Mouse (Mus musculus) left cerebral cortex, adult 11 months (tissue): ENCODE data around the gene Mllt3.

ENCODE experiments used
- DNase-seq: peaks from one replicate; pipeline ENCODE4 v3.0.0; 2022; ENCODE audit warnings: low spot score

The Mllt3 gene

DNA sequence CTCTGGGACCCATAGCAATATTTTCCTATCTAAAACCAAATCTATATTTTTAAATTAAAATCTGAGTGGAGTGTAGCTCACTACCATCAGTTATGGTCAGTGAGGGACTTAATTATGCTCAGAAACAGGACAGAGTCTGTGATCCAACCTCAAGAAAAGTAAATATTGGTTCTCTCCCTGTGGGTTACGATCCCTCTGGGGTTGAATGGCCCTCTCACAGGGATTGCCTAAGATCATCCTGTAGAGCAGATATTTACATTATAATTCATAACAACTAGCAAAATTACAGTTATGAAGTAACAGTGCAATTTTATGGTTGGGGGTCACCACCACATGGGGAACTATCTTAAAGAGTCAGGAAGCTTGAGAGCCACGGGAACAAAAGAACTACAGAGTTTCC is 152.9 kb downstream of the Mllt3 start:
- DNase-seq = no peak

DNA sequence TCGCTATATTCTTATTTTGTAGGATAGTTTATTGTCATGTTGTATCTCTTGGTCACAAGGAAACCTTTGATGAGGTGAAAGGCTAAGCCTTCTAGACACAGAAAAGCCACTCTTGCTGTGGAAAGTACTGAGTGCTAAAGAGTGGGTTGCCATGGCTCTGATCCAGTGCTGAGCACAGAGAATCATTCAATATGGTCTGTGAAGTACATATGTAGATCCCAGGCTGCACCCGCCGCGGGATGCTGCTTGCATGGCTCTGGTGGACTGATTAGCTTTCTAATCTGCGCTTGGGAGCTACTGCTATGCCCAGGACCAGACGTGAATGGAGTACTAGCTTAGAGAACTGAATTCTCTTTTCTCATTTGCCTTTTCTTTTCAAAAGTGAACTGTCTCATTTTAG is 154.5 kb downstream of the Mllt3 start:
- no peak for DNase-seq

DNA sequence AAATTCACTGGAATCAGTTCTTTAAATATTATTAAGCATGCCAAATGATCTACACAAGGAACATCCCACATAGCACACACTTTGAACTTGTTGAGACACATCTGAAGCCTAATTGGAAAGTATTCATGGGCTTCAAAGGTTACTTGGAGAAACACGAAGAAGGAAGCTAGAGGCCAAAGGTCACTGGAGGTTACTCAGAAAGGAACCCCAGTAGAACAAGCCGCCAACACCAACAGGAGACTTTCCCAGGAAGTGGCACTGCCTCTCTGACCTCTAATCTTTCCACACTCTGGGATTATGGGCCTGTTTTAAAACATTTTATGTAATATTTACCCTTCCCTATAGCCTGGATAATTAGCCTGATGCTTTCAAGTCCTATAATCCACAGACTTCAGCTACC is 162.6 kb downstream of the Mllt3 start:
- no peak for DNase-seq

DNA sequence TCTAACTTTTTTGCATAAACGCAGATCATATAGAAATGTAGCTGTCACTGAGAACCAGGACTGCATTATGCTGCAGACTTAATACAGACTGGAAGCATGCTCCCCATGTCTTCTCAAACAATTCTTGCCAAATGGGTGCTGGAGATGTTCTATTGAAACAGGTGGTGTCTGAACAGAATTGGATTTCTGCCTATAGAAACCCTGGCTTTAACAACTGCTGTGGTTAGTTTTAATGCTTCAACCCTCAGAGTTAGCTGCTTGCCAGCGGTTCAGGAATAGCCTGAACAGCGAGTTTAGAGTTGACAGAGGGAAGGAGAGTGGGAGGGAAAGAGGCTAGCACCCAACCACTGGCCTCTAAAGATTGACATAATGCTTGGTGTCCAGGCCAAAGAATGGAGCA is 166.6 kb downstream of the Mllt3 start:
- DNase-seq = peak; percentile 8

DNA sequence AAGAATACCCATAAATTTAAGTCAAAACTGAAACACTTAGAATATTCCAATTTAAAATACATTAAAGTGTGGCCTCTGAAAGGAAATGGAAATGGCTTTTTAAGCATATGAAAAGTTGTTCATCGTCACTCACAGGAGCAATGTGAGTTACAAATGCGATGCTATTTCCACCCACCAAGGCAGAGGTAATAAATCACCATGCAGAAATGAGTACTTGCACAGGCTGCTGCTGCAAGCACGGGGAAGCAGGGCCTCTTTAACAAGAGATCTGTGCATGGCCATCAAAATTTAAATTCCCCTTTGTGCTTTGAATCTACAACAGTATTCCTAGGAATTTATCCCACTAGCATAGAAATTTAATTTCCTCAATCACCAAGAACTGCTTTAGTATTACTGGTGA is 167.3 kb downstream of the Mllt3 start:
- DNase-seq = no peak

DNA sequence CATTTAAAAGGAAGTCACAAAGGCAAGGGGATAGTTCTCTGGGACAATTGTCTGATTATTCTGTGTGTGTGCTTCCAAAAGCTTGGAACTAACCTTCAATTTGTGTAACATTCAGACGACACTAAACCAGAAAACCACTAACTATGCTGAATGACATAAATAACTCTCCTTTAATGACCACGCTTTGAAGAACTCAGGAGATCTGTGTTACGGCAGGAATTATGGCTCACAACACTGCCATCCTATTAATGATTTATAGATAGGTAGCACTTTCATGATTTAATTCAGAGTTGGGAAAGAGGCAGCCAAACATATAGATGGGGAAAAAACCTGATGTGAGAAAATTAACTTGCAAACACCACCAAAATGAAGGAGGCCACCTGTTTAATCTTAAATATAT is 168.1 kb downstream of the Mllt3 start:
- DNase-seq = no peak

DNA sequence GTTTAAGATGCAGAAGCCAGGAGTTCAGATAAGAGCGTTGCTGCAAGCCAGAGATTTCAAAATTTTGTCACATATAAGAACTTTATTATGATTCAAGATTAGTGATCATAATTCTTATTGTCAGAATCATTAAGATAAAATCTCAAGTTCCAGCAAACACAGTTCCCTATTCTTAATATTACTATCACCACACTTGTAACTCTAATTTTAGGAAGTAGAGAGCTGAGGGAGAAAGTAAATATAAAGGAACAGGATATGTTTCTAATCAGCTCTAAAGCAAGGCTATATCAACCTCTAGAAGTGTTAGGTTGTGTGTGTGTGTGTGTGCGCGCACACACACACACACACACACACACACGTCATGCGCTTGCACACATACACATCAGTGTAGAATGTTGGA is 170.0 kb downstream of the Mllt3 start:
- no peak for DNase-seq

DNA sequence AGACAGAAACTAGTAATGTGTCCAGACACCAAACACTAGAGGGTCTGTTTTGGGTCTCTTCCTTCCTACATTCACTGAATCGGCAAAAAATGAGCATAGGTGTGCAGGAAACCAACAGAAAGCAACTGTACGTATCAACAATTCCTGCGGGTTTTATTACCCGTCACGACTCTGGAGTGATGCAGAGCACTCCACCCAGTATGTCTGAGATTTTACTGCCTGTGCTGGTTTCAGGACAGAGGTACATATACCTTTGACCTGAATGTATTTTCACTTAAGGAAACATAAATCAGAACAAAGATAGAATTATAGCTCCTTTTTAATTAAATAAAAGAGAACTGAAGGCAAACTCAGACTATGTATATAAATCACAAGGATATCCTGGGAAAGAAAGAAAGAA is 172.4 kb downstream of the Mllt3 start:
- no peak for DNase-seq

DNA sequence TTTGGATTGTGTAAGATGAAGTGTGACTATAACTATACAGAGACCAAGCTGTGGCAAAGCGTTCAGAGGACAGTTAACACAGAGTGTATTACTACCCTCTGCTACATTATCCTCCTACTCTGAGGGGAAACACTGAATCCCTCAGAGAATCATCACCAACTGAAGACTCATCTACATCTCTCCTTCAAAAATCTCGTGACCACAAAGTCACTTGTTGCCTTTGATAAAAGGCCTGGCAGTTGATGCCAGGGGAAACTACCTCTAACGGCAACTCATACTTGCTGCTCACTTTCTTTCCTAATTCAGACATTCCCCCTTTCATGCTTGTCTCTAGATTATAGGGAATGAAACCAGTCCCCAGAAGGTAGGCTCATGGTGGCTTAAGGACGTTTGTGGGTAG is 174.0 kb downstream of the Mllt3 start:
- DNase-seq = no peak

DNA sequence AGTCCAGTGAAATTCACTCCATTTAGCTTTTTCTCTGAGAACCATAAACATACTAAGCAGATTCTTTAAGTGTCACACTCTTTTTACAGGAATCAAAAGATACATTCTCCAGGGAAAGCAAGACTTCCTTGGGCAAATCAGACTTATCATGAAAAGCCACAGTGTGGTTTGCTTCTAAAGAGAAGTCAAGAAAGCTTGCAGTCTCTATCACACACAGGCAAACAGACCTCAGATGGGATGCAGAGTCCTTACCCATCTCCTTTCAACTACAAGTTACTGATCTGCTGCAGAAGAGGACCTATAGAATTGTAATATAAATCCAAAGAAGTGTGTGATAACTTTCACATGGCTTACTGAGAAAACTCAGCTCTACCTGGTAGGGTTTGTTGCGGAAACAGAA is 175.2 kb downstream of the Mllt3 start:
- no peak for DNase-seq

DNA sequence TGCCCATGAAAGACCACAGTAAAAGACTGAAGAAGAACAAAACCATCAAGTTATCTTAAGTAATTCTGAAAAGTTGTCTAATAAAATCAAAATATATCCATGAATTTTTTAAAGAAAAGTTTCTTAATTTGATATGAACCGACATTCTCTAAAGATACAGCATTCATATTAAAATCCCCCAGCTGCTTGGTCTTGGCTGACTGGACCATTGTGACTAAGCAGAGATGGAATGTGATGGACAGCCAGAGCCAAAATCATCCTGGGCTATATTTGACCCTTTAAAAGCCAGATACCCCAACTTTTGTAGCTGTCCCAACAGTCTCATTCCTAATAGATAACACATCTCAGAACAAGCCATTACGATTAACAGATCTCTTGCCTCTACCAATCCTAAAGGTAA is 180.7 kb downstream of the Mllt3 start:
- DNase-seq = no peak

DNA sequence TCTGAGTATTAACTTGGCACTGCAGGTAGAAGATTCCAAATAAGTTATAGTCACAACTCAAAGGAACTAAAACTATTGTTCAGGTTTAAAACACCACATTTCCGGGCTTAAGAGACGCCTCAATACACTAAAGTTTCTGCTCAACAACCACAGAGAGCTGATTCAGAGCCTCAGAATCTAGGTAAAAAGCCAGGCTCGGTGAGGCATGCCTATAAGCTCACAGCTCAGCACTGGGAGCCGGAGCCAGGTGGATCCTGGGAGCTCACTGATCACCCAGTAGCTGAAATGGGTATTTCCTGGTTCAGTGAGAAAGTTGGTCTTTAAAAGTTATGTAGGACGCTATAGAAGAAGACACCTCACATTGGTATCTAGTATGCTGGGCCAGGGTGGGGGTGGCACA is 183.1 kb downstream of the Mllt3 start:
- DNase-seq = no peak

DNA sequence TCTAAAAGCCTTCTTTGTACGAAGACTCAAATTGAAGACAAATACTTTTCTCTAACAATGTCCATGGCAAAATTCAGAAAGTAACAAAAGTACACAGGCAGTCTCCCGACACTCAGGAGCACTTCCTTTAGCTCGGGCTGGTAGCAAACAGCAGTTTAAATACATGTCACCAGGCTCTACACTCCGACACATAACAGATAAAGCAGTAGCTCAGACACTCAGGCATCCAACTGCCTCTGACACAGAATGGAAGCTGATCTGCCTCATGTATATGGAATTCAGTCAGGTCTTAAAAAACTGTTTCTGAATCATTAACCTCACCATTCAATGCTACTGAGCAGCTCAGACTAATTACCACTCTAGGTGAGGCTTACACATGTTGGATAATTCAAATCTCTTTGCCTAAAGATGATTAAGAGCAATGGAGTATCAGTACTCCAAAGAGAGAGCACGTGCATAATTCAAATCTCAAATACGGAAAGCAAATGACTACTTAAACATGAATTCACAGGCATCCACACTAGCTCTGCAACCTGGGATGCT is 188.4 kb downstream of the Mllt3 start:
- DNase-seq = no peak

DNA sequence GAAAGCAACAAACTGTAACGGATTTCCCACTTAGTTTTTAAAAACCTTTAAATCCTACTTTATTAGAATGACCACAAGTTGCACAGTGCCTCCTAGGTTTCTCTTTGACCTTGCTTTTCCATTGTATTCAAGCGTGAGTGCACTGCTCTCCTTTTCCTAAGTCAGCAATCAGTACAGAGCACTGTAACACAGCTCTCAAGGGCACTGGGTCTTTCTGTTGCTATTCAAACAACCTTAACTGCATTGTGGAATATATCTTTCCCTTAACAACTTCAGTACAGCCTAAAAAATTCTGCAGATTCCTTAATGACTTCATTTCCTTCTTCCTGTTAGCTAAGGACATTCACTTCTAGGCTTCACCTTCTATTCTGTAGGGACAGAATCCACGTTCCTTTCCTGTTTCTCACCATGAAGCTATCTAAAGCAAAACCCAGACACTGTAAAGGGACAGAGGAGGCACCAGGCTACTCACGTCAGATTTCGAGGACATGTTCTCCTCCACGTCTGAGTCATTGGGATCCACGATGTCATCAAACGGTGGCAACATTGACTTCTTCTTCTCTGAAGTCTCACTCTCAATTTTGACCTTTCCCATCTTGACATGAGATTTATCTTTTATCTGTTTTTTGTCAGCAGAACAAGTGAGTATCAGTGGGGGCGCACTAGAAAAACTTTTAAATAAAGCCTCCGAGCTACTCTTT is 192.8 kb downstream of the Mllt3 start:
- DNase-seq = no peak

DNA sequence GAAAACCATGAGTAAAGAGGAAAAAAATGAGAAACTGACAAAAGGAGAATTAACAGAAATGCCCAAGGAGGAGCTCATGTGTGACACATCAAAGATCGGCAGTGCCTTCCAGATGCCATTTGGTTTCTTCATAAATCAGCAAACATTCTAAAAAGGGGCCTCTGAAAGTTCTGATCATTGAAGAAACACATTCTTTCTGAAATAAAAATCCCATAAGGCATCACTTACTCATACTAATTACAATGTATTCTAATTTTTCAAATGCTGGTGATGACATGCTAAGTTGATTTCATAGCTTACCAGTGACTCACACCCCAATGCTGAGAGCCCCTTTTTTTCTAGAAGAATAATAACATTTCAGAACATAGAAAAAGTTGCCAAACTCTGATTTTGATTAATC is 194.4 kb downstream of the Mllt3 start:
- DNase-seq = no peak

DNA sequence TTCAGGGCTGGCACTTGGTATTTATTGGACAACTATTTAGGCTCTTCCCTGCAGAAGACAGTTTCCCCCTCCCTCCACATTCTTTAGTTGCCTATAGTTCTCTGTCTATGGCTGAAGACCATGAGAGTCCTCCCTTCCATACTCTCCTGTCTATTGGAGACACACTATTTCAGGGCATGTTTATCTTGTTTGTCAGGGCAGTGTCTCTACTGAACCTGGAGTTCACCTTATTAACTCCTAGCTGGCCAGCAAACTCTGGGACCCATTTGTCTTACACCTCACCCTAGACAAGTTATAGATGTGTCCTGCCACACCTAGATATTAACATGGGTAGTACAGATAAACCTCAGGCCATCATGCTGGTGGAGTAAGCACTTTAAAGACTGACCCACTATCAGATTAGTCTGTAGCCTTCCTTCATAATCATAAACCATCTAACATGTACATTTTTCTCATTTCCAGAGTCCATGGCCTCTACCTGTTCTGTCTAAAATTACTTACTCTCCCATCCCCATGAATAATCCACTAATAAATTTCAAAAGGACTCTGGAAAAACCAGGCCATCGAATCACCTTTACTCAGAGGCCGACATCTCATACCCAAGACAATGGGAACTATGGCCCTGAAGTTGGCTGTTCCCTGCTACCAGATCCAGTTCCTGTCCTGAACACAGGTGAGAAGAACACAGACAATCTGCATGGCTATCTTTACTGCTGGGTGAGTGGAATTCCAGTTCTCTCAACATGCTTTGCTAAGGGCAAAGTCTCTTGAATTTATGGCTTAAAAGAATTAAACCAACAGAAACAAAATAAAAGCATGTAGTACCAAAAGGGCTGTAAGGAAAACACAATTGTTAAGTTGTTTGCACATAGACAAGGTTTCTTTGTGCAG is 195.4 kb downstream of the Mllt3 start:
- no peak for DNase-seq

DNA sequence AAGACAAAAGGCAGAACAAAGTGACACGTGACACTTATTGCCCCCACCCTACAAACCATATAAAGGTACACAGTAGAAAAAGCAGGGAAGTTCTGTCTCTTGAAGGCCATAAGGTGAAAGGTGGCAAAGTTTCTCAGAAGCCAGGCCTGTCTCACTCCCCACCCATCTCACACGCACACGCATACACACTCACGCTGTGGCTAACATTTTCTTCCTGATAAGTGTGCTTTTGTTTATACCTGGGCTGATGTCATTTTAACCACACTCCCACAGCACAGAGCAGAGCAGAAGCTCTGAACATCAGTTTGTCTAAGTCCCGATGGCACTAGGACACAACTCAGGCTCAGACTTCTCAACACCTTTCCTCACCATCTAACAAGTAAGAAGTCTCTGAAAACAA is 196.9 kb downstream of the Mllt3 start:
- DNase-seq = no peak

DNA sequence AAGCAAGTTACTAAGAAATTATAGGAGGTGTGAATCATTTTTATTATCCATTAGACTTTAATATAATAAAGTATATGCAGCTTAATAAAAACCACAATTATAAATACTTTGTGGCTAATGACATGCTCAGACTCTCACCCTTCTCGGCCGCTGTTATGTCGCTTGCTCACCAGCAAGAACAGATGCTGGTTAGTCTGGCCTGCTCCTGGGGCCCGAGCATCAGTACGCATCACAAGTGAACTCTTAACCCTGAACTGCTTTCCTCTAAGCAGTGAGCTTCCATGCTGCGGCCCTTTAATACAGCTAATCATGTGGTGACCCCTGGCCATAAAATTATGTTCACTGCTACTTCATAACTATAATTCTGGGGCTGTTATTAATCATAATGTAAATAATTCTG is 198.0 kb downstream of the Mllt3 start:
- DNase-seq = no peak

DNA sequence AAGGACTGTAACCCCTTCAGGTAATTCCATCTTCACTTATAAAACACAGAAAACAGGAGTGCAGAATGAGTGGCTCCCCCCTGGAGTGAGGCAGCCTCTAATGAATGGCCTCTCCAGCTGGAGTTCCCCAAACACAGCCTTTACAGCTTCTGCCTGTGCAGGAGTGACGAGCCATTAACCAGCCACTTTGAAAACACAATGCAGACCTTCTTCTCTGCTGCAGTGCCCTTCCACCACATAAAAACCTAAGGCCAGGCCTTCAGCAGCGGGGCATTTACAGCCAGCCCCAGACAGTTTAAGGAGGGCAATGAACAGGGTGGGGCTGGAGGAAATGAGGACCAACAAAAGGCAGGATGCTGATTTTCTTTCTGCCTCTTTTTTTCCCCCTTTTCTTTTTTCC is 198.9 kb downstream of the Mllt3 start:
- no peak for DNase-seq

DNA sequence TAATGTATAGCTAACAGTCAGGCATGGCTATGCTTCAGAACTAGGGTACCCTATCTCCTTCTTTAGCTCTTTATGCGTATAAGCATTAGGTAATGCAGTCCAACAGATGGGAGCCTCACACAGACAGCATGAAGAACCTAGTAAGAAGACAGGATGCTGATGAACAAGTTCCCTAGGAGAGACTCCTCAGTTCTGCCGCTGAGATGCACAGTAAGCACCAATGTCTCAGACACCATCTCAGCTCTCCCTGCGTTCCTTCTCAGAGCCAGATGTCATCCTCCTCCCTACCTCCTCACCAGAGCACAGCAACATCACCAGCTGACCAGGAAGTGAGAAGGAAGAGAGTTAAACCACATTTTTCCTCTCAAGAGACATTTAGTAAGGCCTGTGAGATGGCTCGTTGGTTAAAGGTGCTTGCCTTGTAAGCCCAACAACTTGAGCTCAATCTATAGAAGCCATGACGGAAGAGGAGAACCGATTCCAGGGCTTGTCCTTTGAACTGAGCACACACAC is 202.3 kb downstream of the Mllt3 start:
- DNase-seq = no peak

DNA sequence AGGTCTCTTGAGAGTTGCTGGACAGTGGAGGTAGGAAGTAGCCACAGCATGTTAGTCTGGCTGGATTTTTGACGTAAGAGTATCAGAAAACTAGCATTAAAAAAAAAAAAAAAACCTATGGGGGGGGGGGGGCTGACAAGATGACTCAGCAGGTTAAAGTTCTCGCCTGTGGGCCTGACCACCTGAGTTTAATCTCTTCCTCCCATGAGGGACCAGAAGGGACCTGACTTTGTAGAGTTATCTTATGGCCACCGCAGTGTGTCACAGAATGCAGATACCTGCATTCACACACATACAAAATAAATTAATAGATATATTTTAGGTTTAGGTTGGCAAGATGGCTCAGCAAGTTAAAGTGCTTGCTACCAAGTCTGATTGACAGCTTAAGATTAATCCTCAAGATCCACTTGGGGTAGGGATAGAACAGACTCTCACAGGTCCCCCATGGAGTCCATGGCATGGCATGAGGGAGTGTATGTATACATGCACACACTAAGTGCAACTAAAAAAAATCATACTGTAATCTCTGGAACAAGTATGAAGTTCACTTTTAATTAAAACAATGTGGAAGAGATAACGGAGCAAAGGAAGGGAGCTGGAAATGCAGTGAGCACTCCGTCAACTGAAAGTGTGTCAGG is 203.6 kb downstream of the Mllt3 start:
- DNase-seq = no peak

DNA sequence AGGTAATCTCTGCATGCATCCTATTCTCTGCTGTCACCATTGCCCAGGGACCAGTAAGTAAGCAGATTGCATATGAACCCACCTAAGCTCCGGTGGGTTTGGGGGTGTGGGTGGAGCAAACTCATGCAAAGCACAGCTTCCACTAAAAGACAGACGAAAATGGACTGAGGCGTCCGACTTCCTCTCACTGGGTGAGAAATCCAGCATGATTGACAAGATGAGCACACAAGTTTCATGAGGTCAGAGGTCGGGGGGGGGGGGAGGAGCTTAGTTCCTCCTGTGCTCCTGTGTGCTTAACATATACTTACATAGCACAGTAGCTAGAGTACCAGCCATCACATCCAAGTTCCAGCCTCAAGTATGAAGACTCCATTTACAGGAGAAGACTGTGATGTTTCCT is 206.8 kb downstream of the Mllt3 start:
- DNase-seq = no peak

DNA sequence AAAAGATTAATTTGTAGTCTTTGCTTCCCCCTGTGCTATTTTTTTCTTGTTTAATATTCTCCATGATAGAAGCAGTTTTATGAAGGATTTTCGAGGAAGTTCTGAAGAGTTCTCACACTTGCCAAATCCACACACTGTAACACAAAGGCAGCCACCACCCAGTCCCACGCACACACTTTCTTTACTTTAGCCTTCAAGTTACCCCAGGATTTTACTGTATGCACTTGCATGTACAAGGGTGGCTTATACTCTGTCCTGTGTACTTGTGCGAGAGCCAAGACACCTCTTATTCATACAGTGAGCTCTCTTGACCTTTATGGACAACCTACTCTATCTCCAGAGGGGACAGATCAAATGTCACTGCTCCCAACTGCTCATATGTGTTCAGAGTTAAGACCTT is 209.5 kb downstream of the Mllt3 start:
- DNase-seq = no peak
